Mouse (Mus musculus): ENCODE measurements around the gene Olfr324. TPM values are rescaled to one million over a fixed set of nuclear protein-coding genes. Genes with fewer than 3 reads are reported as not detected.

The Olfr324 gene
- polyA plus RNA-seq (2012; ENCODE audit: insufficient read depth, insufficient read length, missing spikeins) = not detected in 2 replicates

- Histone ChIP-seq H3K4me1 (ENCODE audit: control insufficient read depth, insufficient read depth, insufficient read length, low read length) (no peaks in the 10 kb centered on the region), H3K4me3 (ENCODE audit: insufficient read depth, low read depth, low read length) (no peak within 1 kb of the TSS), H3K27ac (replicated peaks; ENCODE audit: low read depth, low read length) (no peak within 1 kb of the TSS)
Measured at GRCm38 (mm10) chr11:58594814-58595213, at the start of gene Olfr324. Olfr324 (plus strand) TSS chr11:58595114.

- Histone ChIP-seq H3K4me1 (ENCODE audit: control insufficient read depth, insufficient read depth, insufficient read length, low read length) (no peaks in the 10 kb centered on the region), H3K27ac (replicated peaks; ENCODE audit: low read depth, low read length) (no peak within 1 kb of the TSS), H3K4me3 (ENCODE audit: insufficient read depth, low read depth, low read length) (no peak within 1 kb of the TSS)
Measured at GRCm38 (mm10) chr11:58546322-58546721, 48.6 kb upstream of the Olfr324 start, which contains the start of gene Olfr329-ps. Olfr329-ps (minus strand) TSS chr11:58546422.

DNA sequence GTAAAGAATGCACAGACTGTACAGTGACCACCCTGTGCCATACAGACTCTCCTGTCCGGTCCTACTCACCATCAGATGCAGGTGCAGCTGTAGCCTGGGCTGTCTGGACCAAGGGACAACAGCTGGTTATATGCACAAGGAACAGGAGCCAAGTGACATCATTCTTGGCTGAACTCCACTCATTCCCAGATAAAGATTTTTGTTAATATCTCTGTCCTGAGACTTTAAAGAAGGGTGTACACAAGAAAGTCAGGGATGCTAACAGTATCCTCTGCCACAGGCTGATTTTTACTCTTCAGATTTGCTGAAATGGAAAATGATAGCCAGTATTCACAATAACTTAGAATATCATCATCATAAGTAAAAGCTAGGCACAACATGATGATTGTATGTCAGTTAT is 39.4 kb upstream of the Olfr324 start, which contains the start of gene Olfr328:
Gene Olfr328 (minus strand): TSS at position 101 of the 400 bp plus-strand sequence.
- no peak within 1 kb of the TSS for H3K4me3 ChIP-seq (ENCODE audit: insufficient read depth, low read depth, low read length)
- no peak within 1 kb of the TSS for H3K27ac ChIP-seq (replicated peaks; ENCODE audit: low read depth, low read length)
- no peaks in the 10 kb centered on the region for H3K4me1 ChIP-seq (ENCODE audit: control insufficient read depth, insufficient read depth, insufficient read length, low read length)

- Histone ChIP-seq H3K4me1 (ENCODE audit: control insufficient read depth, insufficient read depth, insufficient read length, low read length) (no peaks in the 10 kb centered on the region), H3K27ac (replicated peaks; ENCODE audit: low read depth, low read length) (no peak within 1 kb of the TSS), H3K4me3 (ENCODE audit: insufficient read depth, low read depth, low read length) (no peak within 1 kb of the TSS)
Measured at GRCm38 (mm10) chr11:58570405-58570804, 24.5 kb upstream of the Olfr324 start, which contains the start of gene Olfr224. Olfr224 (minus strand) TSS chr11:58570553.

GRCm38 (mm10) chr11:58577430-58577829 is 17.5 kb upstream of the Olfr324 start, which contains the start of gene Olfr325:
Olfr325 (plus strand) TSS chr11:58577730.
- Histone ChIP-seq H3K27ac (replicated peaks; ENCODE audit: low read depth, low read length) (no peak within 1 kb of the TSS), H3K4me1 (ENCODE audit: control insufficient read depth, insufficient read depth, insufficient read length, low read length) (no peaks in the 10 kb centered on the region), H3K4me3 (ENCODE audit: insufficient read depth, low read depth, low read length) (no peak within 1 kb of the TSS)

DNA sequence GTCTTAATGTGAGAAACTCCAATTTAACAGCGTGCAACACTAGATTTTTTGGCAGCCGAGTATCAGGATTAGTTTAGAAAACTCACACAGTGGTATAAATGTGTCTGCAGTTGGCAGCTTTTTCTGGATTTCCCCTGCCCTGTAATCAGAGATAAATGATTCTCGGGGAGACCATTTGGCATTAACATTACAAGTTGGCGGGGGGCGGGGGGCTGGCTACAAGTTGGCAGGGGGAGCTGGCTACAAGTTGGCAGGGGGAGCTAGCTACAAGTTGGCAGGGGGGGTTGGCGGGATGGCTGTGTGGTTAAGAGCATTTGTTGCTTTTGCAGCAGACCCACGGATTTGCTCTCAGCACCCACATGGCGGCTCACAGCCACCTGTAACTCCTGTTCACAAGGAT is 16.3 kb upstream of the Olfr324 start:
- H3K4me3 ChIP-seq (ENCODE audit: insufficient read depth, low read depth, low read length) = no peak overlapping the region
- H3K4me1 ChIP-seq (ENCODE audit: control insufficient read depth, insufficient read depth, insufficient read length, low read length) = no peaks in the 10 kb centered on the region
- no peak overlapping the region for H3K27ac ChIP-seq (replicated peaks; ENCODE audit: low read depth, low read length)

- H3K4me3 ChIP-seq (ENCODE audit: insufficient read depth, low read depth, low read length) = no peak overlapping the region
- H3K4me1 ChIP-seq (ENCODE audit: control insufficient read depth, insufficient read depth, insufficient read length, low read length) = no peaks in the 10 kb centered on the region
- no peak overlapping the region for H3K27ac ChIP-seq (replicated peaks; ENCODE audit: low read depth, low read length)
Measured at GRCm38 (mm10) chr11:58587898-58588348, 7.0 kb upstream of the Olfr324 start.

DNA sequence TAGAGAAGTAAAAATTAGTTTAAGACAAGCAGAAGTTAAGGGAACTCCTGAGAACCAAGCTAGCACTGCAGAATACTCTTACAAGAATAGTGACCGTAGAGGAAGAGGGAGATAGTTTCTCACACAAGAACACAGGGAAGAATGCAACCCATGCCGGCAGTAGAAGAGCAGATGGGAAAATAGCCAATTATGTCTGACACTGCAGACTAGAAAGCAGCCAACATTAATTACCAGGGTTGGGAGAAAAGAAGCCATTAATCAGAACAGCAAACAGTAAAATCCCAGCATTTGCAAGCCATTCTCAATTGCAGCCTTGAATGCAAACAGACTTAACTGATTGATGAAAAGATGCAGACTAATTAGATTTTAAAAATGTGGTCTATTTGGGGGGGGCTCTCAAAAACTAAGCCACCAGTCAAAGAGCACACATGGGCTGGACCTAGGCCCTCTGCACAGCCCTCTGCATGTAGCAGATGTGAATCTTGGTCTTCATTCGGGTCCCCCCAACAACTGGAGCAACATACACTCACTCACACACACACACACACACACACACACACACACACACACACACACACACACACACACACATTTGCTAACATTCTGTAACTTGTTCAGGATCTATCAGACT is 6.2 kb upstream of the Olfr324 start:
- Histone ChIP-seq H3K27ac (replicated peaks; ENCODE audit: low read depth, low read length) (no peak overlapping the region), H3K4me3 (ENCODE audit: insufficient read depth, low read depth, low read length) (no peak overlapping the region), H3K4me1 (ENCODE audit: control insufficient read depth, insufficient read depth, insufficient read length, low read length) (no peaks in the 10 kb centered on the region)

- Histone ChIP-seq H3K4me3 (ENCODE audit: insufficient read depth, low read depth, low read length) (no peak overlapping the region), H3K4me1 (ENCODE audit: control insufficient read depth, insufficient read depth, insufficient read length, low read length) (no peaks in the 10 kb centered on the region), H3K27ac (replicated peaks; ENCODE audit: low read depth, low read length) (no peak overlapping the region)
Measured at GRCm38 (mm10) chr11:58597837-58598236, 2.9 kb downstream of the Olfr324 start.

DNA sequence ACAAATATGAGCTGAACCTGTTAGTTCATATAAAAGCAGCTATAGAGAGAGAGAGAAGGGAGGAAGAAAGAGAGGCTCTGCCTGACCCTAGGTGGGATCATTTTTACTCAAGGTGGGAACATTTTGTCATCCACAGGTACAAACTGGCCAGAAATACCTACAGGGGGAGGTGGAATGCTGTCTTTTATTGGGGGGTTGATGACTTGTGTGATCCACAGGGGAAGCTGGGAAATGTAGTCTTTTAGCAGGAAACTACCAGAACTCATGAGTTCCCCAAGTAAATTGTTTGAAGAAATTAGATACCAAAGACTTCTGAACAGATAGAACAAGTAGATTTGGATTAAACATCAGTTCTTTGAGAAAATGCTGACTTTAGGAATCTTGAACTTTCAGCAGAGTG is 7.1 kb downstream of the Olfr324 start:
- H3K27ac ChIP-seq (replicated peaks; ENCODE audit: low read depth, low read length) = no peak overlapping the region
- H3K4me3 ChIP-seq (ENCODE audit: insufficient read depth, low read depth, low read length) = no peak overlapping the region
- no peaks in the 10 kb centered on the region for H3K4me1 ChIP-seq (ENCODE audit: control insufficient read depth, insufficient read depth, insufficient read length, low read length)

- no peak overlapping the region for H3K4me3 ChIP-seq (ENCODE audit: insufficient read depth, low read depth, low read length)
- no peak overlapping the region for H3K27ac ChIP-seq (replicated peaks; ENCODE audit: low read depth, low read length)
- H3K4me1 ChIP-seq (ENCODE audit: control insufficient read depth, insufficient read depth, insufficient read length, low read length) = no peaks in the 10 kb centered on the region
Measured at GRCm38 (mm10) chr11:58602800-58603560, 8.1 kb downstream of the Olfr324 start.

- H3K4me3 ChIP-seq (ENCODE audit: insufficient read depth, low read depth, low read length) = no peak overlapping the region
- H3K27ac ChIP-seq (replicated peaks; ENCODE audit: low read depth, low read length) = no peak overlapping the region
- H3K4me1 ChIP-seq (ENCODE audit: control insufficient read depth, insufficient read depth, insufficient read length, low read length) = no peaks in the 10 kb centered on the region
Measured at GRCm38 (mm10) chr11:58604688-58605087, 9.8 kb downstream of the Olfr324 start.

- Histone ChIP-seq H3K4me3 (ENCODE audit: insufficient read depth, low read depth, low read length) (no peak overlapping the region), H3K27ac (replicated peaks; ENCODE audit: low read depth, low read length) (no peak overlapping the region), H3K4me1 (ENCODE audit: control insufficient read depth, insufficient read depth, insufficient read length, low read length) (no peaks in the 10 kb centered on the region)
Measured at GRCm38 (mm10) chr11:58605228-58605627, 10.3 kb downstream of the Olfr324 start.

DNA sequence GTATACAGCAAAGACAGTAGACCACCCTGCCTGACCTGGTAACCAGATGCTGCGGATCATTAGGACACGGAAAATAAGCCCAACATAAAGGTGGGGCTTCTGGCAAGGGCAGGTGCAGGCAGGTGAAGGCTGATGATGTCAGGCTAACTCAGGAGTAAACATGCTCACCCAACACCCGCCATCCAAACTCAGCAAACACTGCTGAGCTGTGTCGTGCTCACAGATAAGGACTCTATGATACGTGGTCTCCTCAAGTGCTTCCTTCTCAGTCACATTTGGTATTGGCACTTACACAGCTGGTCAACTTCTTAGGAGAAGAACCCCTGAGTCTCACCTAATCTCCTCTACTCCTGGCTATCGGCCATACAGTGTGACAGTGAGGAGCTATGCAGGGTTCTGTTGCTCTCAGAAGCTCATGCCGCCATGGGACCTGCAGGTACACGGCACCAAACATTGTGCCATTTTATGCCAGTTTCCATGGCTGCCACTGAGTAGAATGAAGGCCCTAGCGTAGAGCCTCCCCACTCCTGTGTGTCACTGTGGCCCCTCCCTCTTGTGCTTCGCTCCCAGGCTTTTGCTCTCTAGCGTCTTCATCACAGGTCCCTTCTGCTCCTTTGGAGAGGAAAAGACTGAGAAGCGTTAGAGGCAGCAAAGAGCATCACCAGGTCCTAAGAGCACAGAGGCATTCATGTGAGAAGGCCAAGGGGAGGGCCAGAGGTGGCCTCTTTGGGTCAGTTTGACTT is 11.4 kb downstream of the Olfr324 start:
- H3K4me3 ChIP-seq (ENCODE audit: insufficient read depth, low read depth, low read length) = no peak overlapping the region
- H3K4me1 ChIP-seq (ENCODE audit: control insufficient read depth, insufficient read depth, insufficient read length, low read length) = no peaks in the 10 kb centered on the region
- no peak overlapping the region for H3K27ac ChIP-seq (replicated peaks; ENCODE audit: low read depth, low read length)

DNA sequence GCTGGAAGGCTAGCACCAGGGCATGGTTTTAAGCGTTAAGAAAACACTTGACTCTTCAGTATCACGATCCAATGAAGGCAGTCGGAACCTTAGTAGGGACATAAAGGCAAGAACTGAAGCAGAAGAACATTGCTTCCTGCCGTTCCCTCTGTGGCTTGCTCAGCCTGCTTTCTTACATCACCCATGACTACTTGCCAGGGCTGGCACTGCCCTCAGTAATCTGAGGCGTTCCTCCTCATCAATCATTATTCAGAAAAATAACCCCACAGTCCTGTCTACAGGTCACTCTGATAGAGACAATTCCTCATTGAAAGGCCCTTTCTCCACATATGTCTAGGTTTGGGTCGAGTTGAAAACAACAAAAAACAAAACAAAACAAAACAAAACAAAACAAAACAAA is 12.1 kb downstream of the Olfr324 start:
- Histone ChIP-seq H3K4me1 (ENCODE audit: control insufficient read depth, insufficient read depth, insufficient read length, low read length) (no peaks in the 10 kb centered on the region), H3K4me3 (ENCODE audit: insufficient read depth, low read depth, low read length) (no peak overlapping the region), H3K27ac (replicated peaks; ENCODE audit: low read depth, low read length) (no peak overlapping the region)

Measured in brown adipose tissue, adult 24 weeks (tissue).